Mouse (Mus musculus) stomach, postnatal 0 days (tissue): ENCODE results near the gene Mertk.

Experiments
- CTCF ChIP-seq: IDR thresholded peaks from 2 replicates; pipeline ENCODE4 v1.5.1; 2016; ENCODE audit warnings: antibody characterized with exemption, low read depth, mild to moderate bottlenecking, moderate library complexity
- EP300 ChIP-seq: optimal IDR thresholded peaks from 2 replicates; pipeline ENCODE3; 2016; ENCODE audit warnings: antibody characterized with exemption

DNA sequence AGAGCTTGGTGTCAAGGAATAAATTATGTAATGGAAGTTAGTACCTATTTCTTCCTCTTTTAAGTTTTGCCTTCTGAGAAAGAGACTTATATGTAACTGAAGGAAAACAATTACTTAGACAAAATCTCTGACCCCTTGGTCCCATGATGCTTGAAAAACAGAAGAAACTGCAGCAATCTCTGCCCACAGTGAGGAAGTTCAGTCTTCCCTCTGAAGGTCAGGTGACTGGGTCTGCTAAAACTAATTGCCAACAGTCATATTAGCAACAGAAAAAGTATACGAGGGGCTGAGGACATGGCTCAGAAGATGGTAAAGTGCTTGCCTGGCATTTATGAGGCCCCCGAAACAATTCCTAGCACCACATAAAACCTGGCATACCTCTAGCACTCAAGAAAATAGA is 20.6 kb downstream of the Mertk start:
- TF ChIP-seq CTCF (no peak), EP300 (no peak)
